Mouse (Mus musculus): ENCODE results near the gene Tut1.
"Not testable (repeated sequence)": the region's sequence is repeated elsewhere in the genome, so short reads cannot be mapped to it uniquely, and the experiment has no call there.

Tut1 gene

GRCm38 (mm10) chr19:9006915-9007314 lies 53.3 kb downstream of the Tut1 start:
- not testable (repeated sequence) for DNase-seq (ENCODE audit: low spot score)

Data from urinary bladder, postnatal 10 days (tissue).